Mouse (Mus musculus): ENCODE data around the gene Elob. TPM values are rescaled to one million over a fixed set of nuclear protein-coding genes. Genes with fewer than 3 reads are reported as not detected.

Elob gene
- polyA plus RNA-seq, 1 experiment from 2014 or later, result 1,025 TPM

DNA sequence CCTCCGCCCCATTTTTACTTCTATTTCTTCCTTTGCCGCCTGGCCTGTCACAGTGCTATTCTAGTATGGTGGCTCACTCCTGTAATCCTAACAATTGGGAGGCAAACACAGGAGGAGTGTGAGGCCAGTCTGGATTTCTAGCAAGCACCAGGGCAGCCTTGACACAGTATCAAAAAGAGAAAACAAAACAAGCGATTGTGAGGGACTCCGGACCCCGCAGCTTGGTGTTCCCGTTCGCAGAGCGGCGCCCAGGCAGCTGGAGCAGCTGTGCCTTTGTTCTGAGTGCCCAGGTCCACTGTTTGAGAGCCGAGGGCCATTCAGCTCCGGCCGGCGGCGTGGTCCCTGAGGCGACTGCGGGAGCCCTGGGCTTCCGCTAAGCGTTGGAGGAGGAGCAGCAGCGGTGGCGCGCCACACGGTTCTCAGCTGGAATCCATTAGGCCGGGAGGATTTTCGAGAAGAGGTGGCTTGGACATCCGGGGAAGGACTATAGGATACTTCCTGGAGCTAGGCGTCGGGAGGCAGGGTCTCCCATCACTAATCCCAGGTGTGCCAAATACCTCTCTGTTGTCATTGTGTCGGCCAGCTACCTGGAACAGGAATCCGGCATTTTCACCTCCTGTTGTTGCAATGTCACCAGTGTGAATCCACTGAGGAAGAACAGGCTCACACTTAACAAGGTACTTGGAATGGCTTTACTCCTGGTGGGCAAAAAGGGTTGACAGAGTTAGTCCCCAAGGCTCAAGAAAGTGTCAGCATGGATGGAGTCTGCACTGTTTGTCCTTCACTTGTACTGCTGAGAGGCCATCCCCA lies 38.5 kb downstream of the Elob start, which contains the start of gene Srrm2:
Gene Srrm2 (plus strand): TSS at position 264 of the 810 bp plus-strand sequence.
- H3K36me3 ChIP-seq (ENCODE audit: control insufficient read depth, insufficient read depth), result no peaks in the 10 kb centered on the region
- peak within 1 kb of the TSS; percentile 77 for H3K4me2 ChIP-seq (replicated peaks; ENCODE audit: low read depth)
- H3K9ac ChIP-seq (ENCODE audit: low read depth, low read length), result peak within 1 kb of the TSS; percentile 72
- 4% methylated on average over 29 of the region's 29 CpGs for WGBS
- peaks cover 7% of the 10 kb centered on the region; the same call in 1 of the 2 replicates for H3K4me1 ChIP-seq (replicated peaks; ENCODE audit: control insufficient read depth, insufficient read depth, low read length)
- no peaks in the 10 kb centered on the region for H3K9me3 ChIP-seq (ENCODE audit: control insufficient read depth)
- no peaks in the 10 kb centered on the region for H3K27me3 ChIP-seq (replicated peaks; ENCODE audit: control insufficient read depth, insufficient read depth, low read length)
- peak within 1 kb of the TSS; percentile 76 for H3K27ac ChIP-seq (ENCODE audit: low read depth, low read length)
- H3K4me3 ChIP-seq (ENCODE audit: low read depth, low read length), result peak within 1 kb of the TSS; percentile 38
- ATAC-seq, result peak; percentile 37; the same call in 1 of the 2 replicates
- TF ChIP-seq CTCF (IDR thresholded peaks at IDR 0.05; ENCODE audit: low read depth), result no peak

DNA sequence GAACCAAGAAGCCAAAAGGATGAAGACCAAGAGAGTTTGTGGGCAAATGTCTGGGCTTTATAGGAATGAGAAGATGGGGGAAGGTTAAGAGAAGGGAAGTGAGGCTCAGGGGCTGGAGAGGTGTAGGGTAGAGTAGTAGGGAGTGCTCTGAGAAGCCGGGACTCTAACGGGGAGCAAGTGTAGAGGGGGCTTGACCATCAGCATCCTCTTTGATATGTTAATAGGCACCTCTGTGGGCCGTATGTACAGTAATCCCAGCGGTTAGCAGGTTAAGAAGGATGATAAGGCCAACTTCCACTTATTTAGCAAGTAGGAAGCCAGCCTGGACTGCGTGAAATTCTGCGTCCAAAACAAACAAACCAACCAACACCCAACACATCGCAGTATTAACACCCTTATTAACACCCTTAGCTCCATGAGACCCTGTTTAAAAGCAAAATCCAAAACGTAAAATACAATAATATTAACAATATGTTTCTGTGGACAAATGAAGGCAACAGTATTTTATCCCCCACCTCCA lies 39.1 kb downstream of the Elob start:
- WGBS, result 34% methylated on average over 8 of the region's 8 CpGs
- Histone ChIP-seq H3K4me1 (replicated peaks; ENCODE audit: control insufficient read depth, insufficient read depth, low read length) (peaks cover 7% of the 10 kb centered on the region; the same call in 1 of the 2 replicates), H3K4me3 (ENCODE audit: low read depth, low read length) (peak overlapping the region; percentile 38), H3K9ac (ENCODE audit: low read depth, low read length) (peak overlapping the region; percentile 72), H3K9me3 (ENCODE audit: control insufficient read depth) (no peaks in the 10 kb centered on the region), H3K27ac (ENCODE audit: low read depth, low read length) (0 out of 2 replicates have a peak overlapping the region, but pooled peaks have one; percentile 76), H3K27me3 (replicated peaks; ENCODE audit: control insufficient read depth, insufficient read depth, low read length) (no peaks in the 10 kb centered on the region), H3K36me3 (ENCODE audit: control insufficient read depth, insufficient read depth) (no peaks in the 10 kb centered on the region), H3K4me2 (replicated peaks; ENCODE audit: low read depth) (peak overlapping the region; percentile 77)
- no peak for ATAC-seq
- no peak for TF ChIP-seq CTCF (IDR thresholded peaks at IDR 0.05; ENCODE audit: low read depth)

DNA sequence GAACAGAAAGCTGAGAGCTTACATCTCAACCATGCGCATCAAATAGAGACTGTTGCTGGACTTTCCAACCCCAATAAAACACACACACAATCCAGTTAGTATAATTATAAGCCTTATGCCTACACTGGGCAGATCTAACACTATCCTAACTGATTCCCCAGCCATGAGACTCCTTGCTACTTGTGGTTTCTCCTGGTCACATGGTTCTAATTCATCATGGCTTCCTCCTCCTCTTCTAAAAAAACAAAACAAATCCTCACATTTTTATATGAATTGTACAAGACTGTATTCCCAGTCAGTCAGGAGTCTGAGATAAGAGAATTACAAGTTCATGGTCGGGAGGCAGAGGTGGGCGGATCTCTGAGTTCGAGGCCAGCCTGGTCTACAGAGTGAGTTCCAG lies 40.0 kb downstream of the Elob start:
- Histone ChIP-seq H3K4me3 (ENCODE audit: low read depth, low read length) (no peak overlapping the region), H3K4me2 (replicated peaks; ENCODE audit: low read depth) (no peak overlapping the region), H3K27ac (ENCODE audit: low read depth, low read length) (no peak overlapping the region), H3K36me3 (ENCODE audit: control insufficient read depth, insufficient read depth) (no peaks in the 10 kb centered on the region), H3K27me3 (replicated peaks; ENCODE audit: control insufficient read depth, insufficient read depth, low read length) (no peaks in the 10 kb centered on the region), H3K9ac (ENCODE audit: low read depth, low read length) (no peak overlapping the region), H3K4me1 (replicated peaks; ENCODE audit: control insufficient read depth, insufficient read depth, low read length) (peaks cover 7% of the 10 kb centered on the region; the same call in 1 of the 2 replicates), H3K9me3 (ENCODE audit: control insufficient read depth) (no peaks in the 10 kb centered on the region)
- WGBS, result 84% methylated on average over 4 of the region's 4 CpGs
- ATAC-seq, result no peak
- no peak for TF ChIP-seq CTCF (IDR thresholded peaks at IDR 0.05; ENCODE audit: low read depth)

DNA sequence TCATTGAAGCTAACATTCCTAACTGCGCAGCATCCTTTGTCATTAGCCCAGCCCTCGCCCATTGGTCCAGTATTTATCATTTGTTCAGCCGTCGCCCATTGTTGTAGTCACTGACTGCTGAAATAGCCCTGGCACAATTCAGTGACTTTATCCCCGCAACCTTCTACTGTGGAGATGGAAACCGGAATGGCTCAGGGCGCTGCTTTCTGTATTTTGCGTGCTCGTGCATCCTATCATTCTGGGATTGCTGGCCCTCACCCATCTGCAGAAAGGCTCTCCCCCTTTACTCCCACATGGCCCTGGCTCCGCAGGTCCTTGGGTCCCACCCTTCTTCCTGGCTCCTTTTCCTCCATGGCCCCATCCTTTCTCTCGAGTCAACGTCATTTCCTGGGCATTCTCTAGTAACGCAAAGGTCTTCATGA lies 42.4 kb downstream of the Elob start:
- Histone ChIP-seq H3K9ac (ENCODE audit: low read depth, low read length) (no peak overlapping the region), H3K27me3 (replicated peaks; ENCODE audit: control insufficient read depth, insufficient read depth, low read length) (no peaks in the 10 kb centered on the region), H3K4me3 (ENCODE audit: low read depth, low read length) (peak overlapping the region; percentile 54; the same call in 1 of the 2 replicates), H3K36me3 (ENCODE audit: control insufficient read depth, insufficient read depth) (no peaks in the 10 kb centered on the region), H3K4me2 (replicated peaks; ENCODE audit: low read depth) (peak overlapping the region; percentile 95), H3K9me3 (ENCODE audit: control insufficient read depth) (no peaks in the 10 kb centered on the region), H3K27ac (ENCODE audit: low read depth, low read length) (no peak overlapping the region; the same call in 1 of the 2 replicates), H3K4me1 (replicated peaks; ENCODE audit: control insufficient read depth, insufficient read depth, low read length) (peaks cover 7% of the 10 kb centered on the region; the same call in 1 of the 2 replicates)
- TF ChIP-seq CTCF (IDR thresholded peaks at IDR 0.05; ENCODE audit: low read depth), result peak; percentile 0; the same call in 1 of the 2 replicates
- 18% methylated on average over 13 of the region's 13 CpGs for WGBS
- ATAC-seq, result no peak

DNA sequence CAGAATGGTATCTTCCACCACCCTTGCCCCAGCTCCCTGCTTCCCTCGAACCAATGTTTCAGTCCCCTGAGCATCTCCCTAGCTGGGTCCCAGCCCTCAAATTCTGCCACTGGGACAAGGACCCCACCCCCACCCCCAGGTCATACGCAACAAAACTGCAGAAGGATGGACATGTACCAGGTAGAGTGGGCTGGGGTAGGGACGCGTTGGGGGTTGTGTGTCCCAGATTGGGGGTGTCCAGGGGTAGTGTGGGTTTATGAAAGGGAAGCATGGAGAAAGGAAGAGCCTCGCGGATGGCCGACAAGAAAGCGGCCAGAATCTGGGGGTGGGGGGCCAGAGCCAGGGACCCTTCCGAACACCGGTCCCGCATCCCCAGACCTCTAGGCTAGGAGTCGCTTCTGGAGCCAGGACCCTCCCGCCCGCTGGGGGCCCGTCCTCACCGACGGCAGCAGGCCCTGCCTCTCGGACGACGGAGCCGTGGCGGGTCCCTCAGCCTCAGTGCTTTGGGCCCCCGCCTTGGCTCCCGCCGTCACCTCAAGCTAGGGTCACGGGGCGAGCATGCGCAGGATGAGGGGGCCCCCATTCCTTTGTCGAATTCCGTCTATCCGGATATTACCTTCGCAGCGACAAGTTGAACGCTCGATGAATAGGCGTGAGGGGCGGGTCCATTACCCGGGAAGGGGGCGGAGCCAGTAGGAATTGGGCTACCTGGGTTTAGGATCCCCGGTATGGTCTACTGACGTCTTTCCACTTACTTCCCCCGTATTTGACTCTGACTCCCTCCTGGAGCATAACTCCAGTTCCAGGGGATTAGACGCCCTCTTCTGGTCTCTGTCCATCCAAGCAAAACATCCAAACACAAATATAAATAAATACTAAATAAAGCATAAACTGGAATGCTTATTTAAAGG lies 43.1 kb downstream of the Elob start, which contains the start of gene Flywch2:
Gene Flywch2 (minus strand): TSS at position 521 of the 911 bp plus-strand sequence.
- Histone ChIP-seq H3K27ac (ENCODE audit: low read depth, low read length) (no peak within 1 kb of the TSS; the same call in 1 of the 2 replicates), H3K9ac (ENCODE audit: low read depth, low read length) (peak within 1 kb of the TSS; percentile 46; the same call in 1 of the 2 replicates), H3K4me2 (replicated peaks; ENCODE audit: low read depth) (peak within 1 kb of the TSS; percentile 95), H3K36me3 (ENCODE audit: control insufficient read depth, insufficient read depth) (no peaks in the 10 kb centered on the region), H3K4me3 (ENCODE audit: low read depth, low read length) (peak within 1 kb of the TSS; percentile 54), H3K9me3 (ENCODE audit: control insufficient read depth) (no peaks in the 10 kb centered on the region), H3K4me1 (replicated peaks; ENCODE audit: control insufficient read depth, insufficient read depth, low read length) (peaks cover 5% of the 10 kb centered on the region; the same call in 1 of the 2 replicates), H3K27me3 (replicated peaks; ENCODE audit: control insufficient read depth, insufficient read depth, low read length) (no peaks in the 10 kb centered on the region)
- 2% methylated on average over 43 of the region's 43 CpGs for WGBS
- TF ChIP-seq CTCF (IDR thresholded peaks at IDR 0.05; ENCODE audit: low read depth), result peak; percentile 40
- ATAC-seq, result peak; percentile 67

All from intestine, postnatal 0 days (tissue).